Mouse (Mus musculus) midbrain, postnatal 0 days (tissue): ENCODE data around the gene Rab30. TPM values are rescaled to one million over a fixed set of nuclear protein-coding genes. Genes with fewer than 3 reads are reported as not detected.

Source experiments
- ATAC-seq: fragments of 200-750 bp; cut with Nextera tagmentation; 2 replicates; pipeline ENCODE4 v1.8.0; 2017; ENCODE audit warnings: moderate number of reproducible peaks, mild to moderate bottlenecking, moderate TSS enrichment, moderate library complexity; ENCODE audit not compliant: low FRiP score
- DNase-seq: peaks from one replicate; pipeline ENCODE4 v3.0.0-alpha.2; 2015; ENCODE audit warnings: low spot score
- H3K27ac ChIP-seq: fragments of 300-500 bp; sonication (generic); 2 replicates; pipeline ENCODE4 v1.5.1; 2014; ENCODE audit warnings: low read depth, mild to moderate bottlenecking, low read length, mixed read lengths
- H3K27me3 ChIP-seq: fragments of 300-500 bp; sonication (generic); 2 replicates; pipeline ENCODE4 v1.6.1; 2014; ENCODE audit warnings: low read length, control low read depth, mixed read lengths; ENCODE audit not compliant: insufficient read depth
- H3K36me3 ChIP-seq: fragments of 300-500 bp; sonication (generic); 2 replicates; pipeline ENCODE4 v1.6.1; 2014; ENCODE audit warnings: low read length, control low read depth, mixed read lengths; ENCODE audit not compliant: insufficient read depth
- H3K4me1 ChIP-seq: fragments of 300-500 bp; sonication (generic); 2 replicates; pipeline ENCODE4 v1.6.1; 2014; ENCODE audit warnings: mild to moderate bottlenecking, control low read depth, antibody characterized with exemption, low read length, mixed read lengths; ENCODE audit not compliant: insufficient read depth
- H3K4me2 ChIP-seq: fragments of 300-500 bp; sonication (generic); 2 replicates; pipeline ENCODE4 v1.6.1; 2014; ENCODE audit warnings: low read depth, mild to moderate bottlenecking, low read length, mixed read lengths; ENCODE audit not compliant: poor library complexity, severe bottlenecking
- H3K4me3 ChIP-seq: fragments of 300-500 bp; sonication (generic); 2 replicates; pipeline ENCODE4 v1.5.1; 2014; ENCODE audit warnings: low read depth, mild to moderate bottlenecking, low read length, moderate library complexity
- H3K9ac ChIP-seq: fragments of 300-500 bp; sonication (generic); replicated peaks from 2 replicates; pipeline ENCODE4 v1.6.1; 2014; ENCODE audit warnings: mild to moderate bottlenecking, low read length, moderate library complexity, mixed read lengths; ENCODE audit not compliant: poor library complexity, severe bottlenecking
- H3K9me3 ChIP-seq: fragments of 300-500 bp; sonication (generic); 2 replicates; pipeline ENCODE4 v1.6.1; 2016; ENCODE audit warnings: low read length, control low read depth
- CTCF ChIP-seq: IDR thresholded peaks from 2 replicates; pipeline ENCODE4 v1.5.1; 2016; ENCODE audit warnings: antibody characterized with exemption, mild to moderate bottlenecking
- WGBS: fragments of 180-500 bp; shearing (Covaris S2); extraction: QIAGEN DNeasy Blood & Tissue Kit; methylation state at CpG from one replicate; pipeline ENCODE4 v1.1.7; 2014; 5-methylcytosine and 5-hydroxymethylcytosine counted together
- polyA plus RNA-seq: library from polyadenylated mRNA; unstranded; fragments of >200 nt; fragmentation: Nextera tagmentation; extraction: Ambion mirVana; gene quantifications from 2 replicates; pipeline ENCODE4 v1.2.1, GENCODE M21; 2015
- total RNA-seq: library from RNA; depleted of rRNA; stranded (reverse); fragments of >200 nt; gene quantifications from 2 replicates; pipeline ENCODE4 v1.2.3, GENCODE M21; 2014

Gene Rab30
- total and polyA plus RNA-seq, 2 experiments from 2014 or later, result 18.5 to 37.2 TPM

GRCm38 (mm10) chr7:92878575-92879285 is 137.3 kb downstream of the Rab30 start:
- no peaks in the 10 kb centered on the region for H3K27me3 ChIP-seq
- H3K4me1 ChIP-seq, result 0 out of 2 replicates have a peak, but pooled peaks cover under 1% of the 10 kb centered on the region
- H3K4me3 ChIP-seq, result no peak overlapping the region
- no peaks in the 10 kb centered on the region for H3K9me3 ChIP-seq
- no peak overlapping the region for H3K9ac ChIP-seq
- H3K36me3 ChIP-seq, result no peaks in the 10 kb centered on the region
- no peak overlapping the region for H3K27ac ChIP-seq
- no peak overlapping the region for H3K4me2 ChIP-seq
- TF ChIP-seq CTCF, result no peak
- ATAC-seq, result no peak
- no peak for DNase-seq
- WGBS, result 86% methylated on average over 7 of the region's 7 CpGs

- Histone ChIP-seq H3K9ac (no peak overlapping the region), H3K27ac (no peak overlapping the region), H3K4me1 (no peaks in the 10 kb centered on the region), H3K36me3 (no peaks in the 10 kb centered on the region; the same call in 1 of the 2 replicates), H3K4me2 (no peak overlapping the region), H3K4me3 (no peak overlapping the region), H3K9me3 (no peaks in the 10 kb centered on the region), H3K27me3 (no peaks in the 10 kb centered on the region)
- ATAC-seq (no peak), DNase-seq (no peak)
- WGBS, result 78% methylated on average over 9 of the region's 9 CpGs
- no peak for TF ChIP-seq CTCF
These were observed 142.7 kb downstream of the Rab30 start for GRCm38 (mm10) chr7:92883850-92884716.

GRCm38 (mm10) chr7:92884998-92885660 is 143.7 kb downstream of the Rab30 start:
- H3K4me1 ChIP-seq, result no peaks in the 10 kb centered on the region
- WGBS, result 88% methylated on average over 6 of the region's 6 CpGs
- no peak overlapping the region for H3K4me2 ChIP-seq
- H3K36me3 ChIP-seq, result no peaks in the 10 kb centered on the region; the same call in 1 of the 2 replicates
- ATAC-seq (no peak), DNase-seq (no peak)
- no peak overlapping the region for H3K27ac ChIP-seq
- TF ChIP-seq CTCF, result no peak
- no peak overlapping the region for H3K4me3 ChIP-seq
- no peaks in the 10 kb centered on the region for H3K27me3 ChIP-seq
- no peak overlapping the region for H3K9ac ChIP-seq
- no peaks in the 10 kb centered on the region for H3K9me3 ChIP-seq

- Histone ChIP-seq H3K9ac (no peak overlapping the region), H3K36me3 (no peaks in the 10 kb centered on the region; the same call in 1 of the 2 replicates), H3K4me1 (no peaks in the 10 kb centered on the region), H3K9me3 (no peaks in the 10 kb centered on the region), H3K4me3 (no peak overlapping the region), H3K4me2 (no peak overlapping the region), H3K27ac (no peak overlapping the region), H3K27me3 (no peaks in the 10 kb centered on the region)
- ATAC-seq (no peak), DNase-seq (no peak)
- WGBS, result 87% methylated on average over 7 of the region's 7 CpGs
- TF ChIP-seq CTCF, result no peak
These were observed 145.4 kb downstream of the Rab30 start for GRCm38 (mm10) chr7:92886801-92887200.

GRCm38 (mm10) chr7:92887230-92887629 is 145.8 kb downstream of the Rab30 start:
- no peaks in the 10 kb centered on the region for H3K4me1 ChIP-seq
- WGBS, result 94% methylated on average over 5 of the region's 5 CpGs

More at GRCm38 (mm10) chr7:92887230-92887629, 145.8 kb downstream of the Rab30 start:
- no peaks in the 10 kb centered on the region for H3K27me3 ChIP-seq
- ATAC-seq, result no peak
- H3K36me3 ChIP-seq, result no peaks in the 10 kb centered on the region; the same call in 1 of the 2 replicates
- TF ChIP-seq CTCF, result no peak
- no peaks in the 10 kb centered on the region for H3K9me3 ChIP-seq
- DNase-seq, result no peak
- H3K4me3 ChIP-seq, result no peak overlapping the region
- H3K27ac ChIP-seq, result no peak overlapping the region
- H3K4me2 ChIP-seq, result no peak overlapping the region
- H3K9ac ChIP-seq, result no peak overlapping the region
